Mouse (Mus musculus): ENCODE results near the gene Mrpl36. TPM values are rescaled to one million over a fixed set of nuclear protein-coding genes. Genes with fewer than 3 reads are reported as not detected.

The Mrpl36 gene
- polyA plus RNA-seq, 1 experiment: 75.0 TPM

- H3K4me1 ChIP-seq (ENCODE audit: control insufficient read depth, insufficient read depth, low read length): no peaks in the 10 kb centered on the region
- no peak overlapping the region for H3K27ac ChIP-seq (ENCODE audit: insufficient read depth, low read length)
- no peak overlapping the region for H3K4me3 ChIP-seq (ENCODE audit: insufficient read depth, low read length)
- TF ChIP-seq POLR2A (IDR thresholded peaks at IDR 0.05; ENCODE audit: extremely low read depth, insufficient read depth, low read length) (no peak), CTCF (IDR thresholded peaks at IDR 0.05; ENCODE audit: extremely low read depth, insufficient read depth, low read length) (no peak)
Observed at GRCm38 (mm10) chr13:73336753-73337152, 8.4 kb downstream of the Mrpl36 start.

GRCm38 (mm10) chr13:73345102-73345890, 17.0 kb downstream of the Mrpl36 start:
- no peaks in the 10 kb centered on the region for H3K4me1 ChIP-seq (ENCODE audit: control insufficient read depth, insufficient read depth, low read length)
- TF ChIP-seq POLR2A (IDR thresholded peaks at IDR 0.05; ENCODE audit: extremely low read depth, insufficient read depth, low read length): no peak
- TF ChIP-seq CTCF (IDR thresholded peaks at IDR 0.05; ENCODE audit: extremely low read depth, insufficient read depth, low read length): no peak
- H3K27ac ChIP-seq (ENCODE audit: insufficient read depth, low read length): no peak overlapping the region
- H3K4me3 ChIP-seq (ENCODE audit: insufficient read depth, low read length): no peak overlapping the region

GRCm38 (mm10) chr13:73346131-73346530, 17.8 kb downstream of the Mrpl36 start:
- TF ChIP-seq CTCF (IDR thresholded peaks at IDR 0.05; ENCODE audit: extremely low read depth, insufficient read depth, low read length) (no peak), POLR2A (IDR thresholded peaks at IDR 0.05; ENCODE audit: extremely low read depth, insufficient read depth, low read length) (no peak)
- H3K27ac ChIP-seq (ENCODE audit: insufficient read depth, low read length): no peak overlapping the region
- no peak overlapping the region for H3K4me3 ChIP-seq (ENCODE audit: insufficient read depth, low read length)
- H3K4me1 ChIP-seq (ENCODE audit: control insufficient read depth, insufficient read depth, low read length): no peaks in the 10 kb centered on the region

GRCm38 (mm10) chr13:73346743-73347142, 18.4 kb downstream of the Mrpl36 start:
- no peak overlapping the region for H3K4me3 ChIP-seq (ENCODE audit: insufficient read depth, low read length)
- H3K4me1 ChIP-seq (ENCODE audit: control insufficient read depth, insufficient read depth, low read length): no peaks in the 10 kb centered on the region
- TF ChIP-seq POLR2A (IDR thresholded peaks at IDR 0.05; ENCODE audit: extremely low read depth, insufficient read depth, low read length) (no peak), CTCF (IDR thresholded peaks at IDR 0.05; ENCODE audit: extremely low read depth, insufficient read depth, low read length) (no peak)
- H3K27ac ChIP-seq (ENCODE audit: insufficient read depth, low read length): no peak overlapping the region

- no peak overlapping the region for H3K4me3 ChIP-seq (ENCODE audit: insufficient read depth, low read length)
- no peak overlapping the region for H3K27ac ChIP-seq (ENCODE audit: insufficient read depth, low read length)
- no peaks in the 10 kb centered on the region for H3K4me1 ChIP-seq (ENCODE audit: control insufficient read depth, insufficient read depth, low read length)
- TF ChIP-seq CTCF (IDR thresholded peaks at IDR 0.05; ENCODE audit: extremely low read depth, insufficient read depth, low read length): no peak
- no peak for TF ChIP-seq POLR2A (IDR thresholded peaks at IDR 0.05; ENCODE audit: extremely low read depth, insufficient read depth, low read length)
Observed at GRCm38 (mm10) chr13:73347171-73347570, 18.9 kb downstream of the Mrpl36 start.

GRCm38 (mm10) chr13:73347922-73348650, 19.8 kb downstream of the Mrpl36 start:
- H3K4me3 ChIP-seq (ENCODE audit: insufficient read depth, low read length): no peak overlapping the region
- TF ChIP-seq CTCF (IDR thresholded peaks at IDR 0.05; ENCODE audit: extremely low read depth, insufficient read depth, low read length): no peak
- no peak for TF ChIP-seq POLR2A (IDR thresholded peaks at IDR 0.05; ENCODE audit: extremely low read depth, insufficient read depth, low read length)
- H3K4me1 ChIP-seq (ENCODE audit: control insufficient read depth, insufficient read depth, low read length): no peaks in the 10 kb centered on the region
- no peak overlapping the region for H3K27ac ChIP-seq (ENCODE audit: insufficient read depth, low read length)

- Histone ChIP-seq H3K4me3 (ENCODE audit: insufficient read depth, low read length) (no peak overlapping the region), H3K27ac (ENCODE audit: insufficient read depth, low read length) (no peak overlapping the region), H3K4me1 (ENCODE audit: control insufficient read depth, insufficient read depth, low read length) (no peaks in the 10 kb centered on the region)
- TF ChIP-seq POLR2A (IDR thresholded peaks at IDR 0.05; ENCODE audit: extremely low read depth, insufficient read depth, low read length) (no peak), CTCF (IDR thresholded peaks at IDR 0.05; ENCODE audit: extremely low read depth, insufficient read depth, low read length) (no peak)
Observed at GRCm38 (mm10) chr13:73350741-73351140, 22.4 kb downstream of the Mrpl36 start.

GRCm38 (mm10) chr13:73351910-73352309, 23.6 kb downstream of the Mrpl36 start:
- H3K27ac ChIP-seq (ENCODE audit: insufficient read depth, low read length): no peak overlapping the region
- no peak for TF ChIP-seq POLR2A (IDR thresholded peaks at IDR 0.05; ENCODE audit: extremely low read depth, insufficient read depth, low read length)
- 0 out of 2 replicates have a peak, but pooled peaks have one; percentile 12 for TF ChIP-seq CTCF (IDR thresholded peaks at IDR 0.05; ENCODE audit: extremely low read depth, insufficient read depth, low read length)
- H3K4me1 ChIP-seq (ENCODE audit: control insufficient read depth, insufficient read depth, low read length): no peaks in the 10 kb centered on the region
- no peak overlapping the region for H3K4me3 ChIP-seq (ENCODE audit: insufficient read depth, low read length)

GRCm38 (mm10) chr13:73352491-73352890, 24.2 kb downstream of the Mrpl36 start:
- TF ChIP-seq CTCF (IDR thresholded peaks at IDR 0.05; ENCODE audit: extremely low read depth, insufficient read depth, low read length) (no peak), POLR2A (IDR thresholded peaks at IDR 0.05; ENCODE audit: extremely low read depth, insufficient read depth, low read length) (no peak)
- Histone ChIP-seq H3K27ac (ENCODE audit: insufficient read depth, low read length) (no peak overlapping the region), H3K4me1 (ENCODE audit: control insufficient read depth, insufficient read depth, low read length) (no peaks in the 10 kb centered on the region), H3K4me3 (ENCODE audit: insufficient read depth, low read length) (no peak overlapping the region)

GRCm38 (mm10) chr13:73357106-73357505, 28.8 kb downstream of the Mrpl36 start:
- H3K4me1 ChIP-seq (ENCODE audit: control insufficient read depth, insufficient read depth, low read length): no peaks in the 10 kb centered on the region
- no peak overlapping the region for H3K4me3 ChIP-seq (ENCODE audit: insufficient read depth, low read length)
- TF ChIP-seq CTCF (IDR thresholded peaks at IDR 0.05; ENCODE audit: extremely low read depth, insufficient read depth, low read length) (no peak), POLR2A (IDR thresholded peaks at IDR 0.05; ENCODE audit: extremely low read depth, insufficient read depth, low read length) (no peak)
- H3K27ac ChIP-seq (ENCODE audit: insufficient read depth, low read length): no peak overlapping the region
